Mouse (Mus musculus) brain, embryonic 14.5 days (tissue): Measurements from ENCODE around the gene Rps11. TPM values are rescaled to one million over a fixed set of nuclear protein-coding genes. Genes with fewer than 3 reads are reported as not detected.
A peak's percentile ranks its signal among the peaks of the same experiment; 100 is the strongest.
"Not testable (repeated sequence)": the region's sequence is repeated elsewhere in the genome, so short reads cannot be mapped to it uniquely, and the experiment has no call there.

Experiments used
- DNase-seq: peaks from one replicate; pipeline ENCODE4 v3.0.0-alpha.2; 2011; ENCODE audit warnings: low read depth
- CTCF ChIP-seq: fragments of 200-500 bp; IDR thresholded peaks from 2 replicates; pipeline ENCODE4 v1.5.1; 2012; ENCODE audit warnings: inconsistent platforms, mild to moderate bottlenecking, moderate library complexity, borderline replicate concordance; ENCODE audit not compliant: insufficient read depth, insufficient read length; ENCODE audit errors: extremely low read depth
- POLR2A ChIP-seq: fragments of 200-500 bp; IDR thresholded peaks from 2 replicates; pipeline ENCODE4 v1.6.1; 2012; ENCODE audit warnings: mild to moderate bottlenecking, inconsistent platforms, borderline replicate concordance; ENCODE audit not compliant: poor library complexity, insufficient read depth, insufficient read length, severe bottlenecking; ENCODE audit errors: extremely low read depth
- polyA plus RNA-seq: library from polyadenylated mRNA; depleted of rRNA; stranded (reverse); fragments of >200 nt; gene quantifications from 2 replicates; pipeline ENCODE4 v1.2.3, GENCODE M21; 2012

Rps11 gene
- polyA plus RNA-seq, 1 experiment: 634 TPM

GRCm38 (mm10) chr7:45162551-45162950 is 38.3 kb upstream of the Rps11 start:
- TF ChIP-seq POLR2A (no peak), CTCF (no peak)
- no peak for DNase-seq

DNA sequence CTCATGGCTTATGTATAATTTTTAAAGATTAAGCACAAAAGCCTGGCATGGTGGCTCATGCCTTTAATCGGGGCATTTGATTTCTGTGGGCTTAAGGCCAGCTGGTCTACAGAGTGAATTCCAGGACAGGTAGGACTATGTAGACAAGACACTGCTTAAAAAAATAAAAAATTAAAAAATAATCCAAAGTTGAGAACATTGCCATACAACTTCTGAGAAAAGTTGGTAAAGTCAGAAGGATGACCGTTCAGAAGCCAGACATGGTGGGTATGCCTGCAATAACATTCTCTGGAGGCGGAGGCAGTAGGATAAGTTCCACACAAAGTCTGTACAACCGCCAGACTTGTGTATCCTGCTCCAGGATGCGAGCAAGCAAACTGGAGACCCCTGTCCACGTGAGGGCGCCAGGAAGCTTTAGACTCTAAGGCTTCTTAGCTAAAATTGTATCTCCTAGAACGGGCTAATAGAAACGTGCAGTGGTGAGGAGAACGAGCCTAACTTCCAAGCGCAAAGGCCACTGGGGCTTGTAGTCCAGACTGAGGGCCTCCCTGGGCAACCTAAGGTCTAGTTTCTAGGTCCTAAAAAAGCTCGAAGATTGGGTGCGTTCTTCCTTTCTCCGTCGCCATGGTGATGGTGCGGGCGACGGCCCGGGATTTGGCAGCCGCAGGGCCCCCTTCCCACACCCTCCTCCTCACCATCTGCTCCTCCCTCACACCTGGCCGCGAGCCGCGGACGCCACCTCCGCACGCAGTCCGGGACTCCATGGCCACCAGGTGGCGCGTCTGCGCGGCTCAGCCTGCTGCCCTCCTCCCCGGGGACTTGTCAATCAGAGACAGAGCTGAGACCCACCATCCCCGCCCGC is 37.6 kb upstream of the Rps11 start:
- TF ChIP-seq POLR2A (no peak), CTCF (peak; percentile 88)
- DNase-seq: peak; percentile 97

GRCm38 (mm10) chr7:45160866-45161265 is 36.6 kb upstream of the Rps11 start:
- DNase-seq: no peak
- TF ChIP-seq CTCF (no peak), POLR2A (no peak)

GRCm38 (mm10) chr7:45160316-45160800 is 36.1 kb upstream of the Rps11 start:
- DNase-seq: no peak
- TF ChIP-seq POLR2A (no peak), CTCF (no peak)

DNA sequence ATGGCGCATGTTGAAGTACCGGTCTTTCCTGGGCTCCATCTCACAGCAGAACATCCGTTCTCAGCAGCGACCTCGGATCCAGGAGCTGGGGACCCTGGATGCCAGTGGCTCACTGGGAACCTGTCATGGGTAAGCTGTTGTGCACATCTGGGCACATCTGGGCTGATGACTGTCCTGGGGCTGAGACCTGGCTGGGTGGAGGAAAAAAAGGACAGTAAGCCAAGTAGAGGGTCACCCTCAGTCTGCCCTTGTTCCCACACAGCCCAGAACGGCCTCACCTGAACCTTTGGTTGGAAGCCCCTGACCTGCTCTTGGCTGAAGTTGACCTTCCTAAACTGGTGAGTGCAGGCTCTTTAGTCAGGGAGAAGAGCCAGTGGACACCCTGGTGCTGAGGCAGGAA is 34.8 kb upstream of the Rps11 start:
- TF ChIP-seq CTCF: no peak
- TF ChIP-seq POLR2A: no peak
- DNase-seq: no peak

- TF ChIP-seq POLR2A (no peak), CTCF (no peak)
- DNase-seq: no peak
Observed at GRCm38 (mm10) chr7:45157459-45157858, 33.2 kb upstream of the Rps11 start.

GRCm38 (mm10) chr7:45156206-45156605 is 32.0 kb upstream of the Rps11 start:
- no peak for DNase-seq
- no peak for TF ChIP-seq POLR2A
- TF ChIP-seq CTCF: no peak

DNA sequence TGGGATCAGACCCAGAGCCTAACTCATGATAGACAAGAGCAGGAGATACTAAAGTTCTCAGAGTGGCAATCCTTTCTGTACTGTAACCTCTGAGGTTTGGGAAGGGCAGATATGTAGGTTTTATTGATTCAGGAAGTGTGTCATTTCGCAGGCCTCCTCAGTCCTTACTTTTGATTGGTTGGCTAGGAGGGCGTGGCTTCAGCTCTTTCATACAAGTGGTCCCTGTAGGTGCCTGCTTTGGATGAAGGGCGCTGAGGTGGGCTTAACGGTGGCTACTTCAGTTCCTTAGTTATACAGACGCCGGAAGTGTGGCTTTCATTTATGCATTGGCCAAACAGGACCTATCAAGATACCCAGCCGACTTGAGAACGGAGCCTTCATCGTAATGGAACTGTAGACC is 31.4 kb upstream of the Rps11 start:
- DNase-seq: no peak
- no peak for TF ChIP-seq POLR2A
- no peak for TF ChIP-seq CTCF

GRCm38 (mm10) chr7:45154993-45155514 is 30.8 kb upstream of the Rps11 start:
- peak; percentile 40 for DNase-seq
- TF ChIP-seq POLR2A: no peak
- peak; percentile 33; the same call in 1 of the 2 replicates for TF ChIP-seq CTCF

DNA sequence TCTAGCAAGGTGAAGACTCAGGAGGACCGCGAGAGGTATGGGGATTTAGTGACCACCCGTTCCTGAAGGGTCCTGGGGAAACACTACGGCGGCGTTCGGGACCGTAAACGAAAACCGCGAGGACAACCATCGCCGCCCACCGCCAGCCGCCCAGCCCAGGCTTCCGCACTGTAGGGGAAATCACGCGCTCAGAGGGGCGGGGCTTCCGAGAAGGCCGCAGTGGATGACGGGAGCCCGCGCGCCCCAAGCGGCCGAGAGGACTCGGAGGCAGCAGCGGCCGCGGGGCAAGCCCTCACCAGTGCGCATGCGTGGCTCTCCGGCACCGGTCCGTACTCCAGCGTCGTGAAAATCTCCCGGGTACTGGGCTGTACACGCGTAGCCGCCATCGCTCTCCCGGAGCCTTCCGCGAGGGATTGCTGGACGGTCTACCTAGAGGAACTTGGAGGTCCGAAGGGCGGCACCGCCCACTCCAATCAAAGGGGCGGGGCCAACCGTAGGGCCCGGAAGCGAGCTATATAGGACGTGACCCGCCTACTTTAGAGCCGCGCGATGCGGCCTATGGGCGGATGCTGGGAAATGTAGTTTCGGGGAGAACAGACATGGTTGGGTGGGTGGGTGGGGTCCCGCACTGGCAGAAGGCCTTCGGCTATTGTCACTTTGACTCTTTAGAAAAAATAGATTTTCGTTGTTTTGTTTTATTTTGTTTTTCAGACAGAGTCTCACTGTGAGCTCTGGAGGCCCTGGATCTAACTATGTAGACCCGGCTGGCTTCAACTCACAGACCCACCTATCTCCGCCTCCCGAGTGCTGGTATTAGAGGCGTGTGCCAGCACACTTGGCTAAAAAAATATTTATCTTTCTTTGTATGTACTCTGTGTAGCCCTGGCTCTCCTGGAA is 30.1 kb upstream of the Rps11 start, which contains the start of the genes Pih1d1 and Aldh16a1:
Gene Pih1d1 (plus strand): TSS at position 208 of the 897 bp plus-strand sequence.
Gene Aldh16a1 (minus strand): TSS at position 489 of the 897 bp plus-strand sequence.
- peak; percentile 98 for DNase-seq
- TF ChIP-seq POLR2A (peak; percentile 91), CTCF (peak; percentile 61)

- DNase-seq: no peak
- TF ChIP-seq CTCF: no peak
- TF ChIP-seq POLR2A: no peak
Observed at GRCm38 (mm10) chr7:45153586-45153985, 29.3 kb upstream of the Rps11 start.

GRCm38 (mm10) chr7:45153052-45153451 is 28.8 kb upstream of the Rps11 start:
- not testable (repeated sequence) for DNase-seq
